Mouse (Mus musculus) heart, postnatal 0 days (tissue): ENCODE data around the gene Tuba8.

ENCODE experiments used
- CTCF ChIP-seq: IDR thresholded peaks from 2 replicates; pipeline ENCODE4 v1.5.1; 2016; ENCODE audit warnings: antibody characterized with exemption, control low read depth, low read depth
- EP300 ChIP-seq: IDR thresholded peaks from 2 replicates; pipeline ENCODE4 v1.6.1; 2016; ENCODE audit warnings: antibody characterized with exemption, low read depth

DNA sequence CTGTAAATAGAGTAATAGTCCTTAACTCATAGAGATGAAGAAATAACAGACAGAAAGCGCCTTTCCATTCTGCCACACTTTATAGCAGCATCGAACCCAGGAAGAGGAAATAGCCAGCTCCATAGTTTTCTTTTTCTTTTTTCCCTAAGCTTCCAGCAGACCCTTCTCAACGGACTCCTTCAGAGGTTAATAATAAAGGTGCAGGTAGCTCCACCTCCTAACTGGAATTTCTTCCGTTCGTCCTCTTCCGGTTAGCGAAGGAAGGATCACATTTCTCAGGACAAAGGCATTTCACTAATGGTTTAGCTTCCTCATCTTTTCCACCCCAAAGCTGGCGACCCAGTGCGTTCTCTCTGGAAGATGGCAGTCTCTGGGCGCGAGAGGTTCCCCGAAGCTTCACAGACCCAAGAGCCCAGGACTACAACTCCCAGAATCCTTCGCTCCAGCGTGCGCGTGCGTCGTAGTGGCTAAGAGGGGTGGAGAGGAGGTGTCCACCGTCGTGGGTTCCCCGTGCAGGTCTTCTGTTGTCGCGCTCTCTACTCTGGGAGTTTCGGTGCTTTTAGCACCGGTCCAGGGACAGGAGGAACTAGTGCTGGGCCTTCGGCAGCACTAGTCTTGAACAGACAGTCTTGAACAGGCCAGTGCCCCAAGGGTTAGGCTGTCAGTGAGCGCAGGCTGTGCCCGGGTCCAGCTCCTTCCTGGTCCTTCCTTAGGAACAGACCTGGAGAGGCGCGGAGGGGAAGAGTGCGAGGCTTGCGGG, 26.9 kb upstream of the Tuba8 start, which contains the start of gene Pex26:
- TF ChIP-seq CTCF = no peak
- TF ChIP-seq EP300 = no peak
